In genomic region chr12:55536537-55537135, GRCm38 (mm10) we compare ENCODE assay signal across 10 mouse cellular contexts. TPM values are rescaled to one million over a fixed set of nuclear protein-coding genes. Genes with fewer than 3 reads are reported as not detected.
A peak's percentile ranks its signal among the peaks of the same experiment; 100 is the strongest.
DNase-seq lines count a peak whose midpoint lies in the region; ATAC-seq lines count a peak whose summit lies in the region.
"Had no signal": no experiment of that assay in that cellular context is flagged by ENCODE, and none has a peak within 500 bp of the region (broad histone marks: within the 10 kb centered on the region; RNA-seq: fewer than 3 reads in every experiment).

No protein-coding gene starts in this region.

- H3K36me3 ChIP-seq in embryonic facial prominence, embryonic 14.5 days (ENCODE audit: control insufficient read depth, insufficient read depth, low read length): no peaks in the 10 kb centered on the region
- H3K36me3 ChIP-seq in limb, embryonic 11.5 days (ENCODE audit: control insufficient read depth, insufficient read depth, low read length): no peaks in the 10 kb centered on the region
- H3K36me3 ChIP-seq: heart, embryonic 15.5 days; limb, embryonic 12.5 days had no signal

- DNase-seq in ovary, postnatal 14 days (ENCODE audit: low spot score): peak; percentile 5
- DNase-seq in ovary, postnatal 10 days (ENCODE audit: low spot score): no peak
- DNase-seq in embryonic facial prominence, embryonic 14.5 days (ENCODE audit: low spot score): peak; percentile 67
- peak; percentile 75 for DNase-seq in limb, embryonic 11.5 days (ENCODE audit: low spot score)
- peak; percentile 47 for DNase-seq in retina, postnatal 7 days (ENCODE audit: low read depth, low spot score)
- DNase-seq in cerebellum, adult 9-10 months: no peak

- no peak for ATAC-seq in embryonic facial prominence, embryonic 14.5 days (ENCODE audit: low read depth)
- no peak for ATAC-seq in limb, embryonic 11.5 days (ENCODE audit: insufficient number of reproducible peaks, low FRiP score, low TSS enrichment, low read depth)
- ATAC-seq in cerebellum, adult (ENCODE audit: insufficient number of reproducible peaks, low FRiP score, low TSS enrichment): no peak

- no peak overlapping the region for H3K4me2 ChIP-seq in embryonic facial prominence, embryonic 14.5 days (ENCODE audit: low read depth, low read length)
- no peak overlapping the region for H3K4me2 ChIP-seq in limb, embryonic 11.5 days (ENCODE audit: low read depth, severe bottlenecking)
- H3K4me2 ChIP-seq: heart, embryonic 15.5 days; limb, embryonic 12.5 days had no signal

- H3K4me1 ChIP-seq in embryonic facial prominence, embryonic 14.5 days (ENCODE audit: control insufficient read depth, insufficient read depth, low read length): no peaks in the 10 kb centered on the region
- no peaks in the 10 kb centered on the region for H3K4me1 ChIP-seq in limb, embryonic 11.5 days (ENCODE audit: control insufficient read depth, insufficient read depth, low read length)
- H3K4me1 ChIP-seq: heart, embryonic 15.5 days; limb, embryonic 12.5 days had no signal

- H3K27ac ChIP-seq in embryonic facial prominence, embryonic 14.5 days (replicated peaks; ENCODE audit: low read depth, low read length): no peak overlapping the region
- H3K27ac ChIP-seq in limb, embryonic 11.5 days (replicated peaks; ENCODE audit: low read depth, low read length): no peak overlapping the region
- H3K27ac ChIP-seq: heart, embryonic 15.5 days; limb, embryonic 12.5 days had no signal

- no peak overlapping the region for H3K4me3 ChIP-seq in embryonic facial prominence, embryonic 14.5 days (ENCODE audit: low read depth, low read length)
- no peak overlapping the region for H3K4me3 ChIP-seq in limb, embryonic 11.5 days (ENCODE audit: low read depth, low read length)
- H3K4me3 ChIP-seq: heart, embryonic 15.5 days; limb, embryonic 12.5 days had no signal

- no peak overlapping the region for H3K9ac ChIP-seq in embryonic facial prominence, embryonic 14.5 days (ENCODE audit: low read depth, low read length)
- no peak overlapping the region for H3K9ac ChIP-seq in limb, embryonic 11.5 days (ENCODE audit: low read length)
- H3K9ac ChIP-seq: heart, embryonic 15.5 days; limb, embryonic 12.5 days had no signal

- H3K27me3 ChIP-seq in embryonic facial prominence, embryonic 14.5 days (replicated peaks; ENCODE audit: control insufficient read depth, insufficient read depth, low read length): peaks cover 14% of the 10 kb centered on the region
- H3K27me3 ChIP-seq in limb, embryonic 11.5 days (ENCODE audit: control insufficient read depth, insufficient read depth, low read length): peaks cover 5% of the 10 kb centered on the region; the same call in 1 of the 2 replicates

- no peaks in the 10 kb centered on the region for H3K9me3 ChIP-seq in embryonic facial prominence, embryonic 14.5 days (ENCODE audit: control insufficient read depth, low read length)
- no peaks in the 10 kb centered on the region for H3K9me3 ChIP-seq in limb, embryonic 11.5 days (ENCODE audit: control insufficient read depth, low read length)
- H3K9me3 ChIP-seq: heart, embryonic 15.5 days; limb, embryonic 12.5 days had no signal

- WGBS in embryonic facial prominence, embryonic 14.5 days: 8% methylated on average over 14 of the region's 14 CpGs
- WGBS in limb, embryonic 11.5 days: 7% methylated on average over 14 of the region's 14 CpGs

RNA-seq across cellular contexts. Expression of gene Aldoart2, which starts 28.4 kb away (rescaled TPM):
- polyA plus RNA-seq in embryonic facial prominence, embryonic 14.5 days (2014; fragmentation: Nextera tagmentation; extraction: Ambion mirVana): not detected in 2 replicates
- not detected in 2 replicates for polyA plus RNA-seq in limb, embryonic 11.5 days (2014; fragmentation: Nextera tagmentation; extraction: Ambion mirVana)
- polyA plus RNA-seq: cortical plate, adult 2 months; limb, embryonic 12.5 days had no signal

RNA-seq across cellular contexts. Expression of gene Nfkbia, which starts 44.2 kb away (rescaled TPM):
- 101 and 102 TPM in 2 replicates for polyA plus RNA-seq in embryonic facial prominence, embryonic 14.5 days (2014; fragmentation: Nextera tagmentation; extraction: Ambion mirVana)
- polyA plus RNA-seq in limb, embryonic 11.5 days (2014; fragmentation: Nextera tagmentation; extraction: Ambion mirVana): 65.1 and 70.4 TPM in 2 replicates

Comparison
In these comparisons a context has a peak if more than half of its experiments do, and no peak if none do; other contexts are left out.
1. DNase-seq: peak in ovary, postnatal 14 days (single experiment), embryonic facial prominence, embryonic 14.5 days (single experiment), limb, embryonic 11.5 days (single experiment) and retina, postnatal 7 days (single experiment); none in ovary, postnatal 10 days (single experiment) and cerebellum, adult 9-10 months (single experiment).